Mouse (Mus musculus) stomach, embryonic 16.5 days (tissue): ENCODE measurements around the gene Col8a2. TPM values are rescaled to one million over a fixed set of nuclear protein-coding genes. Genes with fewer than 3 reads are reported as not detected.

ENCODE experiments used
- ATAC-seq: fragments of 200-750 bp; cut with Nextera tagmentation; 2 replicates; pipeline ENCODE4 v1.8.0; 2017; ENCODE audit warnings: moderate number of reproducible peaks, moderate TSS enrichment; ENCODE audit not compliant: insufficient read depth, low FRiP score
- H3K27ac ChIP-seq: fragments of 300-500 bp; sonication (generic); 2 replicates; pipeline ENCODE4 v1.5.1; 2014; ENCODE audit warnings: low read length
- H3K27me3 ChIP-seq: fragments of 300-500 bp; sonication (generic); 2 replicates; pipeline ENCODE4 v1.6.1; 2014; ENCODE audit warnings: low read length, control low read depth, mixed read lengths; ENCODE audit not compliant: control insufficient read depth, insufficient read depth
- H3K36me3 ChIP-seq: fragments of 300-500 bp; sonication (generic); 2 replicates; pipeline ENCODE4 v1.6.1; 2014; ENCODE audit warnings: low read length; ENCODE audit not compliant: control insufficient read depth, insufficient read depth
- H3K4me1 ChIP-seq: fragments of 300-500 bp; sonication (generic); 2 replicates; pipeline ENCODE4 v1.6.1; 2014; ENCODE audit warnings: low read length, control low read depth, mixed read lengths; ENCODE audit not compliant: control insufficient read depth, insufficient read depth
- H3K4me2 ChIP-seq: fragments of 300-500 bp; sonication (generic); 2 replicates; pipeline ENCODE4 v1.6.1; 2014; ENCODE audit warnings: low read depth, low read length, mixed read lengths
- H3K4me3 ChIP-seq: fragments of 300-500 bp; sonication (generic); replicated peaks from 2 replicates; pipeline ENCODE4 v1.5.1; 2014; ENCODE audit warnings: mild to moderate bottlenecking, low read length
- H3K9ac ChIP-seq: fragments of 300-500 bp; sonication (generic); 2 replicates; pipeline ENCODE4 v1.6.1; 2014; ENCODE audit warnings: low read length
- H3K9me3 ChIP-seq: fragments of 300-500 bp; sonication (generic); replicated peaks from 2 replicates; pipeline ENCODE4 v1.6.1; 2016; ENCODE audit warnings: low read length, control low read depth; ENCODE audit not compliant: control insufficient read depth
- WGBS: fragments of 180-500 bp; shearing (Covaris S2); extraction: QIAGEN DNeasy Blood & Tissue Kit; methylation state at CpG from one replicate; pipeline ENCODE4 v1.1.7; 2014; 5-methylcytosine and 5-hydroxymethylcytosine counted together
- polyA plus RNA-seq: library from polyadenylated mRNA; unstranded; fragments of >200 nt; fragmentation: Nextera tagmentation; extraction: Ambion mirVana; gene quantifications from 2 replicates; pipeline ENCODE4 v1.2.1, GENCODE M21; 2015

Col8a2 gene
- polyA plus RNA-seq, 1 experiment from 2014 or later: 11.1 TPM

DNA sequence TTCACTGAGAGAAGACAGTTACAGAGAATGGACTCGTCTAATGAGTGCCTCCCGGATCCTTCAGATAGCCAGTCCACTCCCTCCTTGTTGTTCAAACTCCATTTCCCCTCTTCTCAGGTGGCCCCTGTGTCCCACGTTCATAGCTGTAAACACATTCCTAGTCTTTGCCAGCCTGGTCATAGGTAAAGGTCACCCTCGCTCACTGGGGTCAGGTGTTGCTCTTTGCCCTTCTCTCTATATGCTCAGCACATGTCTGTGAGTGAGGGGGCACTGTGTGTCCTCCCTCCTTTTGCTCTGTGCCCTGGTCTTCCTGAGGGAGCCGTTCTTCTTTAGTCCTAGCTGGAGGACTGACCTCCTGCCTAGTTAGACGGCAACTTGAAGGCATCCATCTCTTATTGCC is 33.2 kb downstream of the Col8a2 start:
- Histone ChIP-seq H3K4me3 (no peak overlapping the region), H3K4me2 (no peak overlapping the region), H3K9ac (no peak overlapping the region), H3K4me1 (peaks cover 15% of the 10 kb centered on the region), H3K27me3 (no peaks in the 10 kb centered on the region), H3K9me3 (no peaks in the 10 kb centered on the region), H3K36me3 (peaks cover 9% of the 10 kb centered on the region), H3K27ac (no peak overlapping the region)
- WGBS: 88% methylated on average over 6 of the region's 6 CpGs
- no peak for ATAC-seq

DNA sequence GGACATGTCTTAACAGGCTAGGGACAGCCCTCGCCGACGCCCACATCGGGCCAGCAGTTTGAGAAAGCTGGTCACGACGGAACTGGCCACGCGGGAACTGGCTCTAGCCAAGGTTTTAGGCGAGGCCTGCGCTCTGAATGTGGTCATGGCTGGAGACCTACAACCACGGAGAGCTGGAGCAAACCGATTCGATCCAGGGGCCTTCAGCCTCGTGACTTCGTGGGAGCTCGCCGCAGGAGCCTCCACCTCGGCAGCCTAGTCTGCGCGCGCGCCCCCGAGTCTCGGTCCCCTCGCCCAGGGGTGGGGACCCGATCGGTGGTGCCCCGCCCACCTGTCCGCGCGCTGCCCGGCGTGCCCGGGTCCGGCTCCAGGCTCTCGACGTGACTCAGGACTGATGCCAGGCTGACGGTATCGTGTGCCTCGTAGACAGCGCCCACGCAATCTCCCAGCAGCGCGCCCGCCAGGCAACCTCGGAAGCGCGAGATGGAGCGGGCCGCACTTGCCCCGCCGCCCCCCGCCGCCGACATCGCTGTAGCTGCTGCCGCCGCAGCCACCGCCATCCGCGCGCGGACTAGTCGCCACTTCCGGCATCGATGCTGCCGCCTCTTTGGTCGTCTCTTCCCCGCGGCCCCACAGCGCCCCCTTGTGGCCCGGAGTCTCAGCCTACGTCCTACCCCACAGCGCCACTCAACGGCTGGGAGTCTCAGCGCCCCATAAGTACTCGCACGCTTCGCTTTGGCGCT is 34.7 kb downstream of the Col8a2 start, which contains the start of gene Adprhl2:
TSS of gene Adprhl2 (minus strand) at position 593 of the 743 bp plus-strand sequence.
- under 1% methylated on average over 79 of the region's 80 CpGs for WGBS
- H3K9me3 ChIP-seq: no peaks in the 10 kb centered on the region
- peak; percentile 87 for ATAC-seq

DNA sequence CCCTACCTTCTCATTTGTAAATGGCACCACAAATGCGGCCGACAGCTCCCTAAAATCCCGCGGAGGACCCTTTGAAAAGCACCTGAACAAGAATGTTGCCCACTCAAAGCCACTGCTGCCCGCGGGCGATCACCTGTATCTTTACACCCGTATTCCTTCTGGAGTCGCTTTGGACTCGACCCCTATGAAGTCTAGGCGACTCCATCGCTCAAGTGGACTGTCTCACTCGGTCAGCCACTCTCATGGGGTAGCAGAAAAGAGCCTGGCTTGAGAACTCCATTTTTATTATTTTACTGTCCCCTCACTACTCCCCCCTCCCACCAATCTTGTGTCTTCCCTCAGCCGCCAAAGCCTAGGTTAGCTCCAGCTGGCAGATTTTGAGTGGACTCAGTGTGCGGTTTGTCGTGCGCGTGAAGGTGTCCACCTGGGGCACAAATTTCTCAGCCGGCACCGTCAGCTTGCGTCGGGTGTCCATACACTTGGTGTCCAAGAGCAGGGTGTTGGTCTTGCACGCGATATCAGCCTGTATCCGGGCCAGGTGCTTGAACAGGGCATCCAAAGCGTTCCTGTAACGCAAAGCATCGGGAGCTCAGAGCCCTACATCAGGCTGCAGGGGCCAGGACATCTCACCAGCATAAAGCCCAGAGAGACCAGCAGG is 35.4 kb downstream of the Col8a2 start:
- H3K9ac ChIP-seq: peak overlapping the region; percentile 61; the same call in 1 of the 2 replicates
- peaks cover 20% of the 10 kb centered on the region for H3K4me1 ChIP-seq
- WGBS: 52% methylated on average over 28 of the region's 28 CpGs
- H3K36me3 ChIP-seq: peaks cover 5% of the 10 kb centered on the region; the same call in 1 of the 2 replicates
- H3K27me3 ChIP-seq: no peaks in the 10 kb centered on the region
- no peaks in the 10 kb centered on the region for H3K9me3 ChIP-seq
- peak overlapping the region; percentile 77 for H3K4me3 ChIP-seq
- H3K27ac ChIP-seq: no peak overlapping the region
- ATAC-seq: no peak; the same call in 1 of the 2 replicates
- H3K4me2 ChIP-seq: peak overlapping the region; percentile 56

More for the DNA sequence above, 34.7 kb downstream of the Col8a2 start, which contains the start of gene Adprhl2:
- H3K4me1 ChIP-seq: peaks cover 20% of the 10 kb centered on the region
- H3K4me3 ChIP-seq: peak within 1 kb of the TSS; percentile 77
- peak within 1 kb of the TSS; percentile 81 for H3K9ac ChIP-seq
- H3K36me3 ChIP-seq: peaks cover 6% of the 10 kb centered on the region
- peak within 1 kb of the TSS; percentile 79 for H3K4me2 ChIP-seq
- H3K27ac ChIP-seq: peak within 1 kb of the TSS; percentile 55
- no peaks in the 10 kb centered on the region for H3K27me3 ChIP-seq

DNA sequence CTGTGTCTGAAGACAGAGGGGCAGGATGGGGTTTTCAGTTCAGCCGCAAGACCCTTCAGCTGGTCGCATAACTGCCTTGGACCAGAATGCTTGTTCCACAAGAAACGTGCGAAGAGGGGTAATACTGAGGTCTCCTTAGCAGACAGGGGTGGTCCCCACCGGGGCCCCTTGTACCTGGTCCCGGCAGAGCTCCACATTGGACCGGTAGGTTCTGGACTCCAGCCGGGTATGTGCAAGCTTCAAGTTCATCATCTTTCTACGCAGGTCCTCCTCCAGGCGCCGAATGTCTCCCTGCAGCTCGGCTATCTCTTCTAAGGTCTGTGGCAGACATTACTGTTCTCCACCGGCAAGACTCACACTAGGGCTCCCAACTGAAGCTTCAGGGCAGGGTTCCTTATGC is 36.1 kb downstream of the Col8a2 start:
- no peaks in the 10 kb centered on the region for H3K9me3 ChIP-seq
- no peak for ATAC-seq
- H3K4me2 ChIP-seq: no peak overlapping the region
- no peak overlapping the region for H3K9ac ChIP-seq
- H3K4me3 ChIP-seq: no peak overlapping the region
- no peak overlapping the region for H3K27ac ChIP-seq
- H3K36me3 ChIP-seq: 0 out of 2 replicates have a peak, but pooled peaks cover under 1% of the 10 kb centered on the region
- H3K27me3 ChIP-seq: no peaks in the 10 kb centered on the region
- H3K4me1 ChIP-seq: peaks cover 20% of the 10 kb centered on the region
- 95% methylated on average over 13 of the region's 13 CpGs for WGBS

DNA sequence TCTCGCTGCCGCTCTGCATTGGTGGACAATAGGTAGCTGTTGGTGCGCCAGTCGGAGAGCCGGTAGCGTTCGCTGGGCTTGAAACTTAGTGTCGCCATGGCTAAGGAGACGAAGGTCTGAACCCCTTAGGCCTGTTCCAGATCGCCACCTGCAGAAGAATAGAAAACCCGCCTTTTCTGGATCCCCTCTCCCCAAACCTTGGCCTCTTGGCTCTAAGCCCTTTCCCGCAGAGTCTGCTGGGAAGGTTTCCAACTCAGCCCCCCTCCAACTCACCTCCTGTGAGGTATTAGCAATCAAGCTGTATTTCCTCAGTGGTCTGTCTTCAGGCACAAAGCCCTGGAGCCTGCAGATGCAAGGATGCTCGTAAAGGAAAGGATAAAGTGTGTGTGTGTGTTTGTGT is 38.3 kb downstream of the Col8a2 start:
- peak overlapping the region; percentile 62 for H3K9ac ChIP-seq

DNA sequence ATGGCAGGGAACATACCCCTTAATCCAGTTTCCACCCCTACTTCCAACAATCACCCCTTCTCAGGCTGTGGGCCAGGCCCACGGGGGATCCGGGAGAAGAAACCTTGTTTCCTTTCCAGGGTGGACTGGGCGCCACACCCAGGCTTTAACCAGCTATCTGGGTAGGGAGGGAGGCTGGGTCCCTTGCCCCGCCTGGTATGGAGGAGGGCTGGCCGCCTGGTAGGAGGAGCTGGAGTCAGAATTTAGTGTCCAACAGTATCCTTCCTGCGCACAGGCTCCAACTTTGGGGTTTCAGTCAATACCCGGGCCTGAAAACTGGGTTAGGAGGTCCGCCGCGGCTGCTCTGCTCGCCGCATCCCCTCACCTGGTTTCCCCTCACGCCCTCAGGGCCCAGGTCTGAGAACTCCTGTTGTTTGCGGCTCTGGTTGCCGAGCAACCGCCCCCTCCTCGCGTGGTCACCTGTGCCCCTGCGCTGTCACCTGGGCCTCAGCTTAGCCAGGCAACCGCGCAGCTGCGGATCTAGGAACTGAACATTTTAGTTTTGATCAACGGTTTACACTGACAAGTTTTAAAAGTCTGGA is 38.8 kb downstream of the Col8a2 start, which contains the start of gene Tekt2:
TSS of gene Tekt2 (minus strand) at position 408 of the 581 bp plus-strand sequence.
- 8% methylated on average over 23 of the region's 23 CpGs for WGBS
- Histone ChIP-seq H3K36me3 (no peaks in the 10 kb centered on the region), H3K4me3 (peak within 1 kb of the TSS; percentile 32), H3K9ac (peak within 1 kb of the TSS; percentile 62), H3K27me3 (no peaks in the 10 kb centered on the region), H3K9me3 (no peaks in the 10 kb centered on the region), H3K27ac (no peak within 1 kb of the TSS; the same call in 1 of the 2 replicates), H3K4me1 (peaks cover 18% of the 10 kb centered on the region), H3K4me2 (peak within 1 kb of the TSS; percentile 51)
- 0 out of 2 replicates have a peak, but pooled peaks have one; percentile 30 for ATAC-seq

More for the DNA sequence above, 38.3 kb downstream of the Col8a2 start:
- H3K4me2 ChIP-seq: peak overlapping the region; percentile 51; the same call in 1 of the 2 replicates
- 32% methylated on average over 13 of the region's 13 CpGs for WGBS
- H3K9me3 ChIP-seq: no peaks in the 10 kb centered on the region
- H3K4me1 ChIP-seq: peaks cover 20% of the 10 kb centered on the region
- no peaks in the 10 kb centered on the region for H3K36me3 ChIP-seq
- ATAC-seq: no peak
- peak overlapping the region; percentile 32; the same call in 1 of the 2 replicates for H3K4me3 ChIP-seq
- H3K27me3 ChIP-seq: no peaks in the 10 kb centered on the region
- H3K27ac ChIP-seq: no peak overlapping the region; the same call in 1 of the 2 replicates

DNA sequence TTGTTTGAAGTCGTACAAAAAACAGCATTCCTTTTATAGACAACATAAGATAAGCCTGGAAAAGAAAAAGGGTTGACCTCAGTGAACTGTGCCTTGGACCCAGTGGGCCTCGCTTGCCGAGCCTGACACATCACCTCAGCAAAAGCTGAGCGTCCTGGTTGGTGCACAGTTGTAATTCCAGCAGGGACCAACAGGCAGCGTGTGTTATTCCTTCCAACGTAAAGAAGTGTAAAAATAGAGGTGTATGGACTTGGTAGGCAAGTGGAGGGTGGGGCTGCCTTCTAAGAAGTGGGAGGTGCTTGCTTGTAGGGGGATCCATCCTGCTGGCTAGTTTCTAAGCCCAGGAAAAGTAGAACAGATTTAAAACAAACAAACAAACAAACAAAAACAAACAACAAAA is 39.4 kb downstream of the Col8a2 start:
- Histone ChIP-seq H3K9ac (no peak overlapping the region), H3K27me3 (no peaks in the 10 kb centered on the region), H3K4me3 (no peak overlapping the region), H3K36me3 (no peaks in the 10 kb centered on the region), H3K4me2 (no peak overlapping the region), H3K9me3 (no peaks in the 10 kb centered on the region), H3K4me1 (peaks cover 12% of the 10 kb centered on the region), H3K27ac (no peak overlapping the region)
- 18% methylated on average over 6 of the region's 6 CpGs for WGBS
- ATAC-seq: no peak

DNA sequence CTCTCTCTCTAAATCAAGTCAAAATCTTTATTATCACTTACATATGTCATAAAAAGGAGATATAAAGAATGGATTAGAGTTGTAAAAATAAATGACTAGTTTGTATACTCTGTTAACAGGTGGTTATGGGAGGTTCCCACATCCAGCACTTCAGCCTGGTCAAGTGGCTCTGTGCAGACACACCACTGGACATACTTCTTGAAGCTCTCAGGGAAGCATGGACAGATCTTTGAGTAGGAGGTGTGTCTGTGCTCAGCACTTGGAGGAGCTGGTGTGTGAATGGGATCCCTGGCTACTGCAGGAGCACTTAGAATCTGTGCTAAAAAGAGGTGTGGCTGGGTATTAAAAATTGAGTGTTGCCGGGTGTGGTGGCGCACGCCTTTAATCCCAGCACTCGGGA is 43.7 kb downstream of the Col8a2 start:
- H3K36me3 ChIP-seq: no peaks in the 10 kb centered on the region
- no peak overlapping the region for H3K27ac ChIP-seq
- H3K9me3 ChIP-seq: no peaks in the 10 kb centered on the region
- 92% methylated on average over 4 of the region's 4 CpGs for WGBS
- no peak for ATAC-seq
- no peak overlapping the region for H3K4me3 ChIP-seq
- H3K9ac ChIP-seq: no peak overlapping the region
- no peak overlapping the region for H3K4me2 ChIP-seq
- H3K4me1 ChIP-seq: peaks cover 6% of the 10 kb centered on the region
- H3K27me3 ChIP-seq: no peaks in the 10 kb centered on the region
